Comparison of ENCODE assay signal across 14 mouse cellular contexts in genomic region chr6:121352276-121352675, GRCm38 (mm10). TPM values are rescaled to one million over a fixed set of nuclear protein-coding genes. Genes with fewer than 3 reads are reported as not detected.
DNase-seq lines count a peak whose midpoint lies in the region.
"Had no signal": no experiment of that assay in that cellular context is flagged by ENCODE, and none has a peak within 500 bp of the region (broad histone marks: within the 10 kb centered on the region; RNA-seq: fewer than 3 reads in every experiment).

No protein-coding gene starts in this region.

- DNase-seq in 3T3-L1 (ENCODE audit: low read depth, low spot score) (peak; percentile 54), MN1 (ENCODE audit: low spot score) (peak; percentile 43)
- DNase-seq in adrenal gland, postnatal 10 days, result peak; percentile 29
- DNase-seq in retina, embryonic 14.5 days (ENCODE audit: low spot score), result peak; percentile 43
- DNase-seq in left cerebral cortex, postnatal 4 days, result no peak
- no peak for DNase-seq in right cerebral cortex, adult 2 months (ENCODE audit: low spot score in 2 of 2)
- no peak for DNase-seq in frontal cortex, postnatal 36 days (ENCODE audit: low spot score in 2 of 2)
- DNase-seq: B cell, adult 2 months; cerebellum, adult 11-12 months; cerebellum, adult 9-10 months; cerebellum, postnatal 25 days; gastrocnemius, postnatal 14 days had no signal

- intact Hi-C loops in left cerebral cortex, postnatal 4 days (cut with DNase I), result no loop called here

RNA-seq across cellular contexts. Expression of gene Slc6a12, which starts 9.4 kb away (rescaled TPM):
- 1 to 10 TPM; 4.0 to 7.0 TPM for total RNA-seq in adrenal gland, postnatal 10 days (2021)
- total RNA-seq in left cerebral cortex, postnatal 4 days (2021), result 1 to 10 TPM; 1.1 to 1.6 TPM
- total RNA-seq: G1E; heart, adult 8-10 months had no signal

RNA-seq across cellular contexts. Expression of gene Slc6a13, which starts 52.2 kb away (rescaled TPM):
- total RNA-seq in adrenal gland, postnatal 10 days (2021), result 10 to 100 TPM; 11.4 to 27.6 TPM
- total RNA-seq in left cerebral cortex, postnatal 4 days (2021), result 10 to 100 TPM; 25.3 to 29.0 TPM

Comparison
In these comparisons a context has a peak if more than half of its experiments do, and no peak if none do; other contexts are left out.
1. DNase-seq: peak in 3T3-L1 (single experiment), MN1 (single experiment), adrenal gland, postnatal 10 days (single experiment) and retina, embryonic 14.5 days (single experiment); none in left cerebral cortex, postnatal 4 days (single experiment), right cerebral cortex, adult 2 months (0 of 2) and frontal cortex, postnatal 36 days (0 of 2).